Mouse (Mus musculus) embryonic facial prominence, embryonic 12.5 days (tissue): Measurements from ENCODE around the gene Mlxipl. TPM values are rescaled to one million over a fixed set of nuclear protein-coding genes. Genes with fewer than 3 reads are reported as not detected.

ENCODE experiments used
- ATAC-seq: fragments of 200-750 bp; cut with Nextera tagmentation; 2 replicates; pipeline ENCODE4 v1.8.0; 2017; ENCODE audit not compliant: insufficient number of reproducible peaks, insufficient read depth, low FRiP score, low TSS enrichment
- H3K27ac ChIP-seq: fragments of 300-500 bp; sonication (generic); 2 replicates; pipeline ENCODE4 v1.5.1; 2016; ENCODE audit warnings: mild to moderate bottlenecking
- H3K27me3 ChIP-seq: fragments of 300-500 bp; sonication (generic); 2 replicates; pipeline ENCODE4 v1.6.1; 2016; ENCODE audit warnings: mild to moderate bottlenecking, moderate library complexity
- H3K36me3 ChIP-seq: fragments of 300-500 bp; sonication (generic); 2 replicates; pipeline ENCODE4 v1.6.1; 2016; ENCODE audit warnings: mild to moderate bottlenecking
- H3K4me1 ChIP-seq: fragments of 300-500 bp; sonication (generic); 2 replicates; pipeline ENCODE4 v1.6.1; 2016
- H3K4me2 ChIP-seq: fragments of 300-500 bp; sonication (generic); replicated peaks from 2 replicates; pipeline ENCODE4 v1.6.1; 2016; ENCODE audit warnings: mild to moderate bottlenecking, moderate library complexity
- H3K4me3 ChIP-seq: fragments of 300-500 bp; sonication (generic); 2 replicates; pipeline ENCODE4 v1.5.1; 2016; ENCODE audit warnings: mild to moderate bottlenecking
- H3K9ac ChIP-seq: fragments of 300-500 bp; sonication (generic); 2 replicates; pipeline ENCODE4 v1.6.1; 2016; ENCODE audit warnings: mild to moderate bottlenecking, moderate library complexity
- H3K9me3 ChIP-seq: fragments of 300-500 bp; sonication (generic); 2 replicates; pipeline ENCODE4 v1.6.1; 2016; ENCODE audit warnings: mild to moderate bottlenecking, moderate library complexity
- WGBS: fragments of 180-500 bp; shearing (Covaris S2); methylation state at CpG from one replicate; pipeline ENCODE4 v1.1.7; 2016; 5-methylcytosine and 5-hydroxymethylcytosine counted together
- polyA plus RNA-seq: library from polyadenylated mRNA; unstranded; fragments of >200 nt; fragmentation: Nextera tagmentation; extraction: Ambion mirVana; gene quantifications from 2 replicates; pipeline ENCODE4 v1.2.1, GENCODE M21; 2016

Gene Mlxipl
- polyA plus RNA-seq, 1 experiment from 2014 or later: 3.3 TPM

DNA sequence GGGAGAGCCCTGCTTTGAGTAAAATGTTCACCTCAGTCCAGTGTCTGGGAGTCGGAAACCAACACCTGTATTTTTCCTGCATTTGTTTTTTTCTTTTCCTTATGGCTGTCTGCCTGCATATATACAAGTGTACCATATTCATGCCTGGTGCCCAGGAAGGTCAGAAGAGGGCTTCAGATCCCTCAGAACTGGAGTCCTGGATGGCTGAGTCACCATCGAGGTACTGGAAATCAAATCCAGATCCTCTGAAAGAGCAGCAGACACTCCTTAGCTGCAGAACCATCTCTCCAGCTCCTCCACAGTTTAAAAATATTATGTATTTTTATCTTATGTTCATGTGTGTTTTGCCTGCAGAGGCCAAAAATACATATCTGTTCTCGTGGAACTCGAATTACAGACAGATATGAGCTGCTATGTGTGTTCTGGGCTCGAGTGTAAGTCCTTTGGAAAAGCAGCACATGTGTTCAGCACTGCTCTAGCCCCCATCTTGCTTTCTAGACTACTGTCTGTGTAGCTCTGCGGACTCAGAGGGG, 82.1 kb downstream of the Mlxipl start:
- Histone ChIP-seq H3K36me3 (peaks cover 50% of the 10 kb centered on the region), H3K4me2 (no peak overlapping the region), H3K4me1 (peaks cover 5% of the 10 kb centered on the region; the same call in 1 of the 2 replicates), H3K27ac (no peak overlapping the region), H3K27me3 (no peaks in the 10 kb centered on the region), H3K9ac (peak overlapping the region; percentile 12; the same call in 1 of the 2 replicates), H3K4me3 (no peak overlapping the region), H3K9me3 (no peaks in the 10 kb centered on the region)
- ATAC-seq: no peak
- WGBS: 89% methylated on average over 6 of the region's 6 CpGs

DNA sequence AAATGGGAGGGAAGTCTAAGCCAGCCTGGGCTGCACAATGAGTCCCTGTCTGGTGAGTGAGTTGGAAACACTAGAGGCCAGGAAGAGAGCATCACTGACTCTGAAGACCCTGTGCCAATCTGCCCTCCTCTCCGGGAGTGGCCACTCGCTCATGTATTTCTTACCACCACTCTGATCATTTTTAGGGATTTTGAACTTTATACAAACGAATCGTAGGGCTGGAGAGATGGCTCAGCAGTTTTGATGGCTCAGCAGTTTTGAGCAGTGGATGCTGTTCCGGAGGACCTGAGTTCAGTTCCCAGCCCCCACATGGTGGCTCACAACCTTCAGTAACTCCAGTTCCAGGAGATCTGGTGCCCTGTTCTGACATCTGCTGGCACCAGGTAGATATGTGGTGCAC, 83.3 kb downstream of the Mlxipl start:
- H3K27ac ChIP-seq: no peak overlapping the region
- no peak overlapping the region for H3K4me3 ChIP-seq
- no peak overlapping the region for H3K9ac ChIP-seq
- H3K4me1 ChIP-seq: peaks cover 5% of the 10 kb centered on the region; the same call in 1 of the 2 replicates
- H3K36me3 ChIP-seq: peaks cover 62% of the 10 kb centered on the region
- no peaks in the 10 kb centered on the region for H3K27me3 ChIP-seq
- no peaks in the 10 kb centered on the region for H3K9me3 ChIP-seq
- WGBS: 95% methylated on average over 5 of the region's 5 CpGs
- no peak for ATAC-seq
- H3K4me2 ChIP-seq: no peak overlapping the region

DNA sequence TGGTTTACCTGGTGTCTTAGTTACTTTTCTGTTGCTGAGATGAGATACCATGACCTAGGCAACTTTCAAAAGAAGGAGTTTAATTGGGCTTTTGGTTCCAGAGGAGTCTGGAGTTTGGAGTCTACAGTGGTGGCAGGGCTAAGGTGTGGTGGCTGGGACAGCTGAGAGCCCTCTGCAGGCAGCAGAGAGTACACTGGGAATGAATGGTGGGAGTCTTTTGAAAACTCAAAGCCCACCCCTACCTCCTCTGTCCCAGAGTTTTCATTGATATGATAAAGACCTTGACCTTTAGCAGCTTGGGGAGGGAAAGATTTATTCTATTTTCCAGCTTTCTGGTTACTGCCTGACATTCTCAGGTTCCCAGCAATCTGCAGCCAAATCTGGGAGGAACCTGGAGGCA, 85.4 kb downstream of the Mlxipl start:
- H3K4me3 ChIP-seq: no peak overlapping the region
- H3K36me3 ChIP-seq: peaks cover 81% of the 10 kb centered on the region
- no peak overlapping the region for H3K27ac ChIP-seq
- H3K4me2 ChIP-seq: no peak overlapping the region
- ATAC-seq: no peak
- no peak overlapping the region for H3K9ac ChIP-seq
- H3K4me1 ChIP-seq: no peaks in the 10 kb centered on the region
- no peaks in the 10 kb centered on the region for H3K9me3 ChIP-seq
- H3K27me3 ChIP-seq: no peaks in the 10 kb centered on the region

DNA sequence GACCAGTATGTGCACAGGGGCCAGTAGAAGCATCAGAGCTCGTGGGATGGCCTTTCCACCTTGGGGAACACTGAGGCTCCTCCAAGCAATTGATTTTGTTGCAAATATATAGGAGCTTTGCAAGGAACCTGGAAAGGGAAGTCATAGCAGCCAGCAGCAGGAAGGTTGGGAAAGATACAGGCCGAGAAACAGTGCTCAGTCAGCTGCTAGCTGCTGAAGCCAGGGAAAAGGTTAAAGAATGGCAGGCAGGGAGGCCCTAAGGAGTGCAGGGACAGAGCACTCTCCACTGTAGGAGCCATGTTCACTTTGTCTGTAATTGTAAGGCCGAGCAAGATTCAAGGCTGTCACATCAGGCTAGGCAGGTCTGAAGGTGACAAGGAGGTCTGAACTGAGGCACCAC, 88.8 kb downstream of the Mlxipl start:
- Histone ChIP-seq H3K4me1 (no peaks in the 10 kb centered on the region), H3K27ac (no peak overlapping the region), H3K4me2 (no peak overlapping the region), H3K27me3 (no peaks in the 10 kb centered on the region), H3K36me3 (peaks cover 81% of the 10 kb centered on the region), H3K9ac (no peak overlapping the region), H3K4me3 (no peak overlapping the region), H3K9me3 (no peaks in the 10 kb centered on the region)
- 74% methylated on average over 3 of the region's 3 CpGs for WGBS
- no peak for ATAC-seq

DNA sequence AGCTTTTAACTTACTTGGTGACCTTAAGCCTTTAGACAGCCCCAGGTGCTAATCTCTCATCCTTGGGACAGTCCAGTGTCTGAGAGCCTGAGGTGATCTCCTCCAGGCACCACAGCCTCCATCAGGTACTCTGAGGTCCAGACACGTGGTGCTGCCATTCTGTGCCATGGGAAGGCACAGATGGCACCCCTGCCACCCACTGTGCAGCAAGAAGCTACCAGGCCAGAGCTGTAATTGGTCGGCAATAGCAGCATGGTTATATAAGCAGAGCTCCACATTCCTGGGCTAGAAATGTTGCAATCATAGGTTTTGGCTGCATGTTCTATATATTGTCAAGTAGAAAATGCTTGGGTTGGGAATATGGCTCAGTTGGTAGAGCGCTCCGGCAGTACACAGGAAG, 89.3 kb downstream of the Mlxipl start:
- ATAC-seq: no peak
- H3K27me3 ChIP-seq: no peaks in the 10 kb centered on the region
- H3K9ac ChIP-seq: no peak overlapping the region
- no peak overlapping the region for H3K4me2 ChIP-seq
- WGBS: 88% methylated on average over 4 of the region's 4 CpGs
- no peaks in the 10 kb centered on the region for H3K9me3 ChIP-seq
- no peak overlapping the region for H3K4me3 ChIP-seq
- no peak overlapping the region for H3K27ac ChIP-seq
- peaks cover 77% of the 10 kb centered on the region for H3K36me3 ChIP-seq
- H3K4me1 ChIP-seq: no peaks in the 10 kb centered on the region

DNA sequence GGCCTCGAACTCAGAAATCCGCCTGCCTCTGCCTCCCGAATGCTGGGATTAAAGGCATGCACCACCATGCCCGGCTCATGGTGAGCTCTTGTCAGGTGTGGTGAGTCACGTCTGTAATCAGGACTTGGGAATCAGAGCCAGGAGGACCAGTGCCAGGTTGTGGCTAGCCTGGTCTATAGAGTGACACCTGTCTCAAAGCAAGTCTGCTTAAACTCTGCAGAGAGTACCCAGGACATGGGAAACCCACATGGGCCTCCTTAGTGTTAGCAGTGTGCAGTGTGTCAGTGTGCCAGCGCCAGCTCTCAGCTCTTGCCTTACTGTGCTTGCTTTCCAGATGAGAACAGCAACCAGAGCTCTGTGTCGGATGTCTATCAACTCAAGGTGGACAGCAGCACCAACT, 89.9 kb downstream of the Mlxipl start:
- H3K4me3 ChIP-seq: no peak overlapping the region

DNA sequence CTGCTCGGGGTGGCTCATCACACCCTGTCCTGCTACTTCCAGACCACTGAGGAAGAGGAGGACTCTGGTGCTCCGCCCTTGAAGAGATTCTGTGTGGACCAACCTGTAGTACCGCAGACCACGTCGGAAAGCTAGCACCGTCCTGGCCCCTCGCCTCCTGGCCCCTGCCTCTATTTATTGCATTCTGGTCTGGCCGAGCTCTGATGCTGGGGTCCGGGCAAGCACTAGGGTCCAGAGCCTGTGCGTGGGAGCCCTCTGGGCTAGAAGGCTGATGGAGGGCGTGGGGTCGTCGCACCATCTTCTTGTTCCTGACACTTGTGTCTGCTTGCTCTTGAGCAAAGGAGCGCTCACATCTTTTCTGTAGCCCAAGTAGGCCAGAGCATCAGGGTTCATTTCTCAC, 91.1 kb downstream of the Mlxipl start:
- WGBS: 94% methylated on average over 14 of the region's 14 CpGs
- H3K9me3 ChIP-seq: no peaks in the 10 kb centered on the region

More for the DNA sequence above, 89.9 kb downstream of the Mlxipl start:
- no peaks in the 10 kb centered on the region for H3K27me3 ChIP-seq
- 94% methylated on average over 7 of the region's 7 CpGs for WGBS
- no peaks in the 10 kb centered on the region for H3K4me1 ChIP-seq
- no peak overlapping the region for H3K9ac ChIP-seq
- H3K36me3 ChIP-seq: peaks cover 72% of the 10 kb centered on the region
- H3K9me3 ChIP-seq: no peaks in the 10 kb centered on the region
- no peak overlapping the region for H3K27ac ChIP-seq
- no peak overlapping the region for H3K4me2 ChIP-seq
- no peak for ATAC-seq

DNA sequence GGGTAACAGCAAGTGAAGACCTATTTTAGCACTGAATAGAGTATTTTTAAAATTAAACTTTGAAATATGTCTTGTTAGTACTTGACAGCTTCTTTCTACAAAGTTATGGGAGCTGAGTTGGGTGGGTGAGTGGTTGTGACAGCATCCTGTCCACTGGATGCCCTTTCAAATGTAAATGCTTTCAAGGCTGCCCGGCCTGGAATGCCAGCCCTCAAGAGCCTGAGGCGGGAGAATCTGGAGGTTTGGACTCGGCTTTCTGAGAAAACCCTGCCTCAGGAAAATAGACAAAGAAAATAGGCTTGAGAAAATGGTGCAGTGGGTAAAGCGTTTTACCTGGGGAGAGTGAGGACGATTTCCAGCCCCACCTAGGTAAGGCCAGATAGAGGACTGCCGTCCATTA, 92.1 kb downstream of the Mlxipl start:
- Histone ChIP-seq H3K27me3 (no peaks in the 10 kb centered on the region), H3K9ac (no peak overlapping the region), H3K4me1 (no peaks in the 10 kb centered on the region), H3K4me2 (no peak overlapping the region), H3K36me3 (peaks cover 61% of the 10 kb centered on the region), H3K9me3 (no peaks in the 10 kb centered on the region), H3K4me3 (no peak overlapping the region), H3K27ac (no peak overlapping the region)
- no peak for ATAC-seq
- 75% methylated on average over 6 of the region's 6 CpGs for WGBS

More for the DNA sequence above, 91.1 kb downstream of the Mlxipl start:
- Histone ChIP-seq H3K9ac (no peak overlapping the region), H3K27ac (no peak overlapping the region), H3K4me1 (no peaks in the 10 kb centered on the region), H3K27me3 (no peaks in the 10 kb centered on the region), H3K4me3 (no peak overlapping the region), H3K4me2 (no peak overlapping the region), H3K36me3 (peaks cover 65% of the 10 kb centered on the region)
- no peak for ATAC-seq

DNA sequence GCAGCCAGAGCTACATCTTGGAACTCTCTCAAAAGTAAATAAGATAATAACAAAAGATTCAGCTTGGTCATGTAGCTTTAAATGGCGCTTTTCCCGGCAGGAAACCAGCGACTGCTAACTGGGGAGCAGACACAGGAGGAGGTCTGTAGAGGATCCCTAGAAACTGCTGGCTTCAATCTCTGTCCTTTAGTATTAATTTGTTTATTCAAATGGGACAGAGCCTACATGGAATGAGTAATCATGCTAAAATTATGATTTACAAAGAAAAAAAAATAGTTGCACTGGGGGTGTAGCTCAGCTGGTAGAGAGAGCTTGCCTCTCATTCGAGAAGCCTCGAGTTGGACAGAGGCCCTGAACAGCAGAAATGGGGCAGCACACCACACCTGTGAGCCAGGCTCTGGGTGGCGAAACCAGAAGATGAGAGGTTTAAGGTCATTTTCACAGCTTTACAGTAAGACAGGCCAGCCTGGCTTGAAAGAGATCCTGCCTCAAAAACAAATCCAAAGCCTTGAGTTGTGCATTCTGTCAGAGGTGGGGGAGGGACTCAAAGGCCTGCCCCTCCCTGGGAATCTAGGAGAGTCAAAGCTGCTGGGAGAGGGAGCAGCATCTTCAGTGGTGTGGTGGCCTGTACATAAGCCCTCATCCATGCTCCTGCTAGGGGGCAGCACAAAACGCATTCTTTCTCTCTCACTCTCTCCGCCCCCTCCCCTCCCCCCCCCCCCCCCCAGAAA, 93.6 kb downstream of the Mlxipl start:
- 57% methylated on average over 8 of the region's 8 CpGs for WGBS
- ATAC-seq: no peak
- no peaks in the 10 kb centered on the region for H3K27me3 ChIP-seq
- peaks cover 46% of the 10 kb centered on the region for H3K36me3 ChIP-seq
- H3K4me2 ChIP-seq: no peak overlapping the region
- no peaks in the 10 kb centered on the region for H3K9me3 ChIP-seq
- no peaks in the 10 kb centered on the region for H3K4me1 ChIP-seq
- no peak overlapping the region for H3K27ac ChIP-seq
- no peak overlapping the region for H3K4me3 ChIP-seq
- no peak overlapping the region for H3K9ac ChIP-seq

DNA sequence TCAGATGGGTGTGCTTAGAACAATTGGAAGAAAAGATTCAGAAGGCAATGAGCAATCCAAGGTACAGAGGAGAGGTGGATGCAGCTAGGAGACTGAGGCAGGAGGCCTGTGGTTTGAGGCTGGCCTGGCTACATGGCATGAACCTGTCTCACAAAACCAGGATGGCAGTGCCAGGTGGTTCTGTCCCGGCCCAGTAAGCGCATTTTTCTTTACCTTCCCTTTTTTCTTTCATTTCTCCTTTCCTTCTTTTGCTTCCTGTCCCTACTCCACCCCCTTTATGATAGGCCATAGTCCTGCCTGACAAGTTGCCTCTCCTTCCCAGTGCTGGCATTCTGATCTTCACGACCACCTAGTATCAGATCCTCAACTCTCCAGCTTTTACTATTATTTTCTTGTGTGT, 95.3 kb downstream of the Mlxipl start:
- Histone ChIP-seq H3K36me3 (peaks cover 33% of the 10 kb centered on the region), H3K27ac (no peak overlapping the region), H3K4me3 (no peak overlapping the region), H3K27me3 (no peaks in the 10 kb centered on the region), H3K9me3 (no peaks in the 10 kb centered on the region), H3K4me2 (no peak overlapping the region), H3K4me1 (peaks cover 14% of the 10 kb centered on the region), H3K9ac (no peak overlapping the region)
- whole genome bisulfite sequencing: 98% methylated on average over 3 of the region's 3 CpGs
- no peak for ATAC-seq

DNA sequence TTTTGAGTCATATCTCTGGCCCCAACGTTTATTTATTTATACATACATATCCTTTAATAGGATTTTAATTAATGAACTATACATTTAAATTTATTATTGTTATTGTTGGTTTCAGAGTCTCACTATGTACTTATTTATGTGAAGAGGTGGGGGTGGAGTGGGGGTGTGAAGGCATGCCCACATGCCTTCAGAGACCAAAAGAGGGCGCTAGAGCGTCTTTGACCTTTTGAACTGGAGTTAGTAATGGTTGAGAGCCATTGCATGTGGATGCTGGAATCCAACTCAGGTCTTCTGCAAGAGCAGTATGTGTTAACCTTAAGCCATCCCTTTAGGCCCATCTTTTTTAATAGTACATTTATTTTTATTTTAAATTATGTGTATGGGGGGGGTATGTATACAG, 95.9 kb downstream of the Mlxipl start:
- Histone ChIP-seq H3K27me3 (no peaks in the 10 kb centered on the region), H3K27ac (no peak overlapping the region), H3K4me2 (no peak overlapping the region), H3K9me3 (no peaks in the 10 kb centered on the region), H3K9ac (no peak overlapping the region), H3K4me1 (peaks cover 20% of the 10 kb centered on the region), H3K36me3 (peaks cover 27% of the 10 kb centered on the region), H3K4me3 (no peak overlapping the region)
- 33% methylated on average over 3 of the region's 3 CpGs for WGBS
- no peak for ATAC-seq

DNA sequence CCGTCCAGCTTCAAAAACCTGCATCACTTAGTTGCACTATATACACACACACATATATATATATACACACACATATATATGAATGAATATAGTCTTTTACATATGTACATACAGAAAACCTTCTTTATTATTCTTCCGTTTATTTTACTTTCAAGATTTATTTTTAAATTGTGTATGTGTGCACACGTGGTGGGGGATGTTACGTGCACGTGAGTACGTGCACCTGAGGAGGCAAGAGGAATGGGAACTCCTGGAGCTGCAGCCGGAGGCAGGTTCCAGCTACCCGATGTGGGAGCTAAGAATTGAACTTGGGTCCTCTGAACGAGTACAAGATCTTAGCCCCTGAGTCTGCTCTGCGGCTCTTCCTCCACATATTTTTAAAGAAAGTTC, 96.5 kb downstream of the Mlxipl start:
- Histone ChIP-seq H3K4me2 (peak overlapping the region; percentile 67), H3K27me3 (no peaks in the 10 kb centered on the region), H3K9me3 (no peaks in the 10 kb centered on the region), H3K9ac (peak overlapping the region; percentile 99), H3K4me1 (peaks cover 20% of the 10 kb centered on the region), H3K4me3 (peak overlapping the region; percentile 86), H3K27ac (peak overlapping the region; percentile 99), H3K36me3 (peaks cover 21% of the 10 kb centered on the region)
- ATAC-seq: peak; percentile 12; the same call in 1 of the 2 replicates
- 25% methylated on average over 10 of the region's 10 CpGs for WGBS
